Mouse (Mus musculus) liver (tissue): ENCODE data around the gene Prap1.

ENCODE experiments used
- DNase-seq: peaks from one replicate; pipeline ENCODE4 v3.0.0-alpha.2; 2020; ENCODE audit warnings: mixed read lengths

Gene Prap1

DNA sequence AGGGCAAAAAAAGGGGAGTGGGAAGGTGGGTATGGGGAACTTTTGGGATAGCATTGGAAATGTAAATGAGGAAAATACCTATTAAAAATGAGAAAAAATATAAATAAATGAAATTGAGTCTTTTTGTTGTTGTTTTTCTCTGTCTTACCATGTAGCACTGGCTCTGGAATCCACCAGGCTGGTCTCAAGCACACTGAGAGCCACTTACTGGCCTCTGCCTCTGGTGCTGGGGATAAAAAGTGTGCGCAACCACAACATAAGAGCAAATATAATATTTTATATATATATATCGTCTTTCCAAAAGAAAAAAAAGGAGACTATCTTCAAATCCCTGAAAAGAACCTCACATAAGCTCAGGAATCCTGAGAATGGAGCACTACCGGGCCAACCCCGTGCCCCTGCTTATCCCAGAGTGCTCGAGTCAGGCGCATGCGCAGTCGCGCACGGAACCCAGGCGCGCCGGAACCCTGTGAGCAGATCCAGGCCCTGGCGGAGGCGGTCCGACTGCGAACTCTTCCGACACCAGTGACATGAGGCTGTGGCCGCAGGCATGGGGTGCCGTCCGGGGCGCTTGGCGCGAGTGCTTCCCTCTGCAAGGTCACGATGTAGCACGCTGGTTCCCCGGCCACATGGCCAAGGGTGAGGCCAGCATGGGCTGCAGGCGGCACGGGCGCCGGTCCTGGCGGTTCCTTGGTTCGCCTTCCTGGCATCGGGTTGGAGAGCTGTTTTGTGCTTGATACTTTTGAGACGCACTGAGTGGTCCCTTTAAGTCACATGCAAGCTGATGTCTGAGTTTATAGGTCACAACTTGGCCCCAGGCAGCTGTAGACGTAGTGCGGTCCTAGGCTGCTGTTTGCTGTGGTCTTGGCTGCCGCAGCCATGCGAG is 44.2 kb downstream of the Prap1 start, which contains the start of gene Mtg1:
Mtg1 (plus strand) TSS at position 430 of the 886 bp plus-strand sequence.
- DNase-seq = peak; percentile 97

DNA sequence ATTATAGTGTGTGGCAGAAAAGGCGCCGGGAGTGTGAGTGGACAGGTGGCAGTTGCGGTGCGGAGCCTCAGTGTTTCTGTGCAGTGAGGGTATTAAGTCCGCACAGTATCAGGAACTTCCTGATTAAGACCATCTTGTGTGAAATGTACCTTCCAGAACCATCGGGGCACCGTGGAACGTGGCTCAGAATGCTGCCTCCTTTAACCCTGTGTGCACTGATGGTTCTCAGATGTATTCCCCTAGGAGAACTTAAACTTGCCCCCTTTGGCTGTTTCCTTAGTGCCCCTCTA is 44.8 kb downstream of the Prap1 start:
- DNase-seq = no peak

DNA sequence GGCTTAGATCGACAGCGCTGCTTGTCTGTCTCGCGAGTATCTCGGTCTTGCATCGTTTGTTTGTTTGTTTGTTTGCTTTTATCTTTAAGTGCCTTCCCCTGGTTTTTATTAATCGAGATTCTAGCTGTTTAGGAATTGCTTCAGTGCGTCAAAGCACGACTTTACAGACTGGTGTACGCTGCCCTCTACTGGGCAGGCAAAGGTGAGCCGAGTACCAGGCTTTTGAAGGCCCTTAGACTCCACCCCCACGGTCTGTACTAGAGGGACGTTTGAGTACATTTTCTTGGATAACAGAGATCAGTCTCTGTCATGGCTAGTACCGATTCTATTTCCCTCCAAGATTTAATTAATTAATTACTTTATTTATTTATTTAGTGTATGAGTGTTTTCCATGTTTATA is 48.2 kb downstream of the Prap1 start:
- peak; percentile 68 for DNase-seq

DNA sequence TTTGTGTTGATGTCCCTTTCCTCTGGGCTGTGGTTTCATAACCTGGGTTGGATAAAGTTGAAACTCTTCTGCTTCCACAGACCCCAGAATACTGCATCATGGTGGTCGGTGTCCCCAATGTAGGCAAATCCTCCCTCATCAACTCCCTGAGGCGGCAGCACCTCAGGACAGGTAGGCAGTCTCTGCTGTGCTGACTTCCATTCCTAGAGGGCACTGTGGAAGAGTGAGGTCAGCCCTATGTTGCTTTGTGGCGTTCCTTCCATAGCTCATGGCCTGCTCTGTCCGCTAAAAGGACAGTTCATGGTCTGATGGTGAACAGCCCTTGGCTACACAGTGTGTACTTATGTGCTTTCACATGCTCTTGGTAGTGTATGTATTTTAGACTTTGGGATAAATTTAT is 51.4 kb downstream of the Prap1 start:
- DNase-seq = no peak
